Mouse (Mus musculus) liver, embryonic 14 days (tissue): ENCODE data around the gene Sfxn2. TPM values are rescaled to one million over a fixed set of nuclear protein-coding genes. Genes with fewer than 3 reads are reported as not detected.

ENCODE experiments used
- polyA plus RNA-seq: library from polyadenylated mRNA; depleted of rRNA; stranded (reverse); fragments of >200 nt; gene quantifications from 2 replicates; pipeline ENCODE4 v1.2.3, GENCODE M21; 2012; rRNA removed

The Sfxn2 gene
- polyA plus RNA-seq: 5.9 and 8.3 TPM in 2 replicates

DNA sequence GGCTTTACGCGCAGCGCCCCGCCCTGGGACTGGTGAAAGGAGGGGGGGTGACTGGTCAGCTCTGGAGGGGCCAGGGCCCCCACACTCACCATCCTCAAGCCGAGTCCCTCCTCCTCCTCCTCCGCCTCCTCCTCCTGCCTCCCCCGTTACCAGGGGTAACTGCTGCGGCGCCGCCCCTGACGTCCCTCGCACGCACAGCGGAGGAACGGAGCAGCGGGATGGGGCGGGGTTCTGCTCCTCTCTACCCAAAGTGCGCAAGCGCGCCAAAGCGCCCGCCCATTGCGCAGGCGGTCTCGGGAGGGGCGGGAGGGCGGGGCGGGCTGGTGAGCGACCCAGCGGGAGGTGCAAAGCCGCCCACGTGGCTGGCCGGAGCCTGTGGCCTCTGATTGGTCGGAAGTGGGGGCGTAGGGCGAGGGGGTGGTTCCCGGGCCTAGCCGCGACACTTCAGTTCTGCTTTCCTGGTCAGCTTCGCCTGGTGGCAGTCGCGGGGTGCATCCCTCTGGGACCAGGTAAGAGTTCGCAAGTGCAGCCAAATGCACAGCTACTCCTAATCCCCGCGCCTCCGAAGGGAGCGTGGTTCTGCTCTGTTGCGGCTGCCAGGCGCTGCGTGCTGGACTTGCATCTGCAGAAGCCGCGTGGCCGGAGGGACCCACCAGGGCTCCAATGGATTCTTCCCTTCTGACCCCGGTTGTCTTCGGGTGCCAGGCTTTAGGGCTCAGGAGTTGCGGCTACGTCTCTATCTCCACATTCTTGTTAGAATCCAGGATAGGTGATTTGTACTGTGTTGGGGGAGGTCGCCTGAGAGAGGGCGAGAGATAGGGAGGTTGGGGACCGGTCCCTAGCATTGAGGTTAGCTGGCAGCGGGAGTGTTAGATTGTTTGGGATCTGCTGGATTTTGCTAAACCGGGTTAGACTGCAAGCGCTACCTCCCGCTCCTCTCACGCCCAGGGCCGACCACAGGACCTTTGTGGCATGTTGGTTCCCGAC lies at the start of gene Sfxn2, which contains the start of gene Arl3:
TSS of gene Sfxn2 (plus strand) at position 415 of the 987 bp plus-strand sequence.
TSS of gene Arl3 (minus strand) at position 248 of the 987 bp plus-strand sequence.

DNA sequence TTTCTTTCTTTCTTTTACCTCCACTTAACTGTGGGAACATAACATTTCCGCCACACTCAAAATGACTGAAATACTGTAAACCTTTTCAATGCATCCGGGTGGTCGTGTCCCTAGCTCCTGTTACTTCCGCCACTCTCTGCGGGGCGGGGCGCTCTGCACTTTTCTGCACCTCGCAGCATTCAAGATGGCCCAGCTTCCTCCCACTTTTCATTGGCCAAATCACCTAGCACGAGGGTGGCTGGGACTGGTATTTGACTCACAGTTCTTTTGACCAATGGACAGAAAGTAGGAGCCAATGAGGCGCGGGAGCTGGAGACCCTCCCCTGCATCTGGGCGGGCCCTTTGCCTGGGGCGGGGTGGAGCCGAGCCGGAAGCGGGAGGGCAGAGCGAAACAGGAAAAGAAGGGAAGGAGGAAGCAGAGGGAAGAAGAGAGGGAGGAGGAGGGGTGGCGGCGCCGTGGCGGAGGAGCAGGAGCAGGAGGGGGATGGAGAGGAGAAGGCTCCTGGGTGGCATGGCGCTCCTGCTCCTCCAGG lies 25.6 kb downstream of the Sfxn2 start, which contains the start of gene Wbp1l:
TSS of gene Wbp1l (plus strand) at position 365 of the 533 bp plus-strand sequence.

Other genes starting within 250 kb of the Sfxn2 start
- gene Psd, start 246.2 kb upstream of the Sfxn2 start, polyA plus RNA-seq: 5.4 TPM in 2 replicates
- 5.7 and 6.2 TPM in 2 replicates for gene Fbxl15, start 245.2 kb upstream of the Sfxn2 start, polyA plus RNA-seq
- 46.0 and 54.8 TPM in 2 replicates for gene Cuedc2, start 234.7 kb upstream of the Sfxn2 start, polyA plus RNA-seq
- 7.3 and 10.8 TPM in 2 replicates for gene Mfsd13a, start 232.2 kb upstream of the Sfxn2 start, polyA plus RNA-seq
- gene 2310034G01Rik, start 223.1 kb upstream of the Sfxn2 start, polyA plus RNA-seq: 0.21 and 0.23 TPM in 2 replicates
- gene Actr1a, start 177.6 kb upstream of the Sfxn2 start, polyA plus RNA-seq: 25.2 and 30.4 TPM in 2 replicates
- 3.0 and 3.3 TPM in 2 replicates for gene Sufu, start 176.5 kb upstream of the Sfxn2 start, polyA plus RNA-seq
- gene Trim8, start 71.7 kb upstream of the Sfxn2 start, polyA plus RNA-seq: 6.4 and 7.7 TPM in 2 replicates
- gene Arl3, start 167 bp upstream of the Sfxn2 start, polyA plus RNA-seq: 28.6 and 30.0 TPM in 2 replicates
- gene Wbp1l, start 25.7 kb downstream of the Sfxn2 start, polyA plus RNA-seq: 10.1 and 10.7 TPM in 2 replicates
- 0.03 and 0.07 TPM in 2 replicates for gene Cyp17a1, start 99.8 kb downstream of the Sfxn2 start, polyA plus RNA-seq
- 2.8 and 3.3 TPM in 2 replicates for gene Borcs7, start 116.5 kb downstream of the Sfxn2 start, polyA plus RNA-seq
- gene As3mt, start 134.1 kb downstream of the Sfxn2 start, polyA plus RNA-seq: 5.0 and 5.8 TPM in 2 replicates
- 1.5 and 1.7 TPM in 2 replicates for gene Cnnm2, start 188.2 kb downstream of the Sfxn2 start, polyA plus RNA-seq